Mouse (Mus musculus): Measurements from ENCODE around the gene Nfatc2. TPM values are rescaled to one million over a fixed set of nuclear protein-coding genes. Genes with fewer than 3 reads are reported as not detected.

Gene Nfatc2
- total RNA-seq, 1 experiment from 2014 or later: 6.8 TPM

- ATAC-seq (ENCODE audit: extremely low read depth, insufficient number of reproducible peaks, low FRiP score, poor library complexity, severe bottlenecking): no peak
These were observed 11.8 kb upstream of the Nfatc2 start for GRCm38 (mm10) chr2:168613092-168613880.

DNA sequence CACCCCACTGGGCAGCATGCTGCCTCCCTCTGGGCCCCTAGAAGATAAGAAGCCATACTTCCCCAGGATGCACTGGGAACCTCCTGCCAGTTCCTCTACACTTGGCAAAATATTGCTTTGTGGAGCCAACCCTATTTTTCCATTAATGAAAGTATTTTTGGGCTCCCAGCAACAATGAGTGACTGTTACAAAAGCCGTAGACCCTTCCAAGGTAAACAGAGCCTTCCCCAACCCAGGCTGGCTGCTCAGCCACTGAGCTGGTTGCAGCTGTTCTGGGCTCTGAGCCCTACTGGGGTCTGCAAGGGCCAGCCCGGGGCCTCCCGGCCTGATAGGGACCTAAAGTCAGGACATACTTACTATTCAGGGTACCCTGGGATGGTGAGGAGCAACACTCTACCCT, 9.5 kb upstream of the Nfatc2 start:
- no peak for ATAC-seq (ENCODE audit: extremely low read depth, insufficient number of reproducible peaks, low FRiP score, poor library complexity, severe bottlenecking)

DNA sequence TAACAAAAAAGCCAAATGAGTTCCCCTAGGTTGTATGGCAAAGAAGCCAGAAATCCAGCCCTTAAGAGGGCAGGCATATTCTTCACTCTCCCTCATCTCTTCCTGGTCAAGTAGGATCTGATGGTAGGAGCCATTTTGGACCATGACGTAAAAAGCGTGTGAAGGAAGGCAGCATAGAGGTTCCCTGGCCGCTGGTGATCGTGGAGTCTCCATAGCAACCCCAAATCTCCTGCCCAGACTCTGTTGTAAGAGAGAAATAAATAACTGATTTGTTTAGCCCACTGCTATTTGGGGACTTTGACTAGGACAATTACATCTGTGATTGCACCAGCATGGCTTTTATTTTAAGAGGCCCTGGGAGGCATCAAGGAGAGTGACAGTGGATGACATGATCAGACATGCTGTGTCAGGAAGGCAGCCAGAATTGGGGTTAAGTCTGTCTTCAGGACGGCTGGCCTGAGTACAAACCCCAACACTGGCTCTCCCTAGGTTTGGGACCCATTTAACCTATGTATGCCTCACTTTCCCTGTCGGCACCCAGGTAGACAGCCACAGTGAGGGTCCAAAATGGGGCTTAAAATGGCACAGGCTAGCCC, 8.3 kb upstream of the Nfatc2 start:
- no peak for ATAC-seq (ENCODE audit: extremely low read depth, insufficient number of reproducible peaks, low FRiP score, poor library complexity, severe bottlenecking)

DNA sequence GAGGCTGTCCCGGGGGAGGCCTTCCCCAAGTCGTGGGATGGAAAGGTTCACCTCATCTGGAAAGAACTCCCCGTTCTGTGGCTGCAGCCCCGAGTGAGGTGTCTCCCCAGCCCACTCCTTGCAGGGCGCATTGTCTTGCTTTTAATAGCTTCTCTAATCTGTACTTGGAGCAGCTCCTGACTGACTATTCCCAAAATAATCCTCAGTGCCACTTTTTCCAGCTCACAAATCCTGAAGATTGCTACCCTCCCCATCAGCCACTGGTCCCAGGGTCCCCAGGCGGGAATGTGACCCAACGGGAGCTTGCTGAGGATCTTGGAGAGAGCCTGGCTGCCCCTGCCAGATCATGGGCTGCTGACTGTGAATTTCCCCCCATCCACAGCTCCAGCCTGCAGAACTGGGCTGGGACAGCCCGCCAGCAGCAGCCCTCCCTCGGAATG, 6.7 kb upstream of the Nfatc2 start:
- no peak for ATAC-seq (ENCODE audit: extremely low read depth, insufficient number of reproducible peaks, low FRiP score, poor library complexity, severe bottlenecking)

DNA sequence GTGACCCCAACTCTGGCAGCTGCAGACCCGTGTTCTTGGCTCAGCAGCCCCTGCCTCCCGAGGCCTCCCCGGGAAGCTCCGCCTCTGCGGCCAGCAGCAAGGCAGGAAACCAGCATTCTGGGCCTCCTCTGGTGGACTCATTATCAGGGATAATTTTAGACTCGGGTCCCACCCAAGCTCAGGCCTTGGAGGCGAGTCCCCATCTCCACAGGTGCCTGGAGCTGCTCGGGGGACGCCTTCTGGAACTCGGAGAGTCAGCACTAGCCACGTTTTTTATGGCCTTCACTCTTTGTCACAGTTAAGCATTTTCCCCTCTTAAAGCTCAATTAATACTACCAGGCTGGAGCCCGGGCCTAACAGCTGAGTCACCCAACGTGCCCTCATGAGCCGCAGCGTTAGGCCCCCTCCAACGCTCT, 3.2 kb upstream of the Nfatc2 start:
- no peak for ATAC-seq (ENCODE audit: extremely low read depth, insufficient number of reproducible peaks, low FRiP score, poor library complexity, severe bottlenecking)

- ATAC-seq (ENCODE audit: extremely low read depth, insufficient number of reproducible peaks, low FRiP score, poor library complexity, severe bottlenecking): no peak
These were observed 907 bp upstream of the Nfatc2 start for GRCm38 (mm10) chr2:168602387-168602741.

DNA sequence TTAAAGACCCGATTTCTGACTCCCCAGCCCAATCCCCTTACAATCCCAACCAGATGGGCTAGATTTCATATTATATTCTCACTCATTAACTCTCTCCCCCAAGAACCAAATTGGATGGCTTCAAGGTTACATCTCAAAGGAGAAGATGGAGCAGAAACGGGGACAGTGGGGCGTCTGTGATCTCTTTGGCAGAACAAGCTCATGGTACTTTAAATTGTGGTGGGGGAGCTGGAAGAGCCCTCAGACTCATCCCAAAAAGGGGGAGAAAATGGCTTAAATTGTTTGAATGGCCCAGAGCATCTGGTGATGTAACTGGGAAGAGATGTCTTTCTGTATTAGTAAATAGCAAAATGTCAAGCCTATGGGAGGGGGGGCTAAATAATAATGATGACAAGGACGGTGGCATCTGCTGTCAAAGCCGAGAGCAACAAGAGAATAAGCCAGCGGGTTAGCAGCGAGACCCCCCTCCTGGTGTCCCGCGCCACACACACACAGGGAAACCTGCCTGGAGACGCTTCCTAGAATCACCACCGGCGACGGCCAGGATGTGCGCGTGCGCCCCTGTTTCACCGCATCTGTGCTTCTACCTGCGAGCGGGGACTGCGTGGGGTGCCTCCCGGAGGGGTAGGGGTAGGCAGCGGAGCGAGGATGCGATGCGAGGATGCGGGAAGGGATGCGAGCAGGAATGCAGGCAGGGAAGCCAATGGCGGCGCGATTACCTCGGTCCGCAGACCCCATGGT, 537 bp downstream of the Nfatc2 start:
- ATAC-seq (ENCODE audit: extremely low read depth, insufficient number of reproducible peaks, low FRiP score, poor library complexity, severe bottlenecking): no peak

GRCm38 (mm10) chr2:168595693-168596092, 5.8 kb downstream of the Nfatc2 start:
- no peak for ATAC-seq (ENCODE audit: extremely low read depth, insufficient number of reproducible peaks, low FRiP score, poor library complexity, severe bottlenecking)

- no peak for ATAC-seq (ENCODE audit: extremely low read depth, insufficient number of reproducible peaks, low FRiP score, poor library complexity, severe bottlenecking)
These were observed 7.8 kb downstream of the Nfatc2 start for GRCm38 (mm10) chr2:168593676-168594075.

DNA sequence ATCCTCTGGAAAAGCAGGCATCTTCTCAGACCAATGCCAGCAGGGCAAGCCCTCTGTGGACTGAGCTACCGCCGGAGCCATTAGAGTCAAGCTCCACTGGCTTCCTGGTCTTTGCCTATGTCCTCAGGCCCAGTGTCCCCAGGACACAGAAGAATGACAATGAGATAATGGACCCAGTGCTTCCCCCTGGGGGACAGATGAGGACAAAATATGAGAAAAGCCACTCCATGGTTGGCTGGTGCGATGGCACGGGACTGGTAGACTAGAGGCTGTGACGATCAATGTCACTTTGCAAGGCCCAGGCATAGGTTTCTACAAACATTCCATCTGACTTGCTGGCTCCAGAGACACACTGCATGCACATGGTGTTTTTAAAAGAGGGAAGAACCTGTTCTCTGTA, 8.5 kb downstream of the Nfatc2 start:
- ATAC-seq (ENCODE audit: extremely low read depth, insufficient number of reproducible peaks, low FRiP score, poor library complexity, severe bottlenecking): no peak

- ATAC-seq (ENCODE audit: extremely low read depth, insufficient number of reproducible peaks, low FRiP score, poor library complexity, severe bottlenecking): no peak
These were observed 10.4 kb downstream of the Nfatc2 start for GRCm38 (mm10) chr2:168591076-168591475.

DNA sequence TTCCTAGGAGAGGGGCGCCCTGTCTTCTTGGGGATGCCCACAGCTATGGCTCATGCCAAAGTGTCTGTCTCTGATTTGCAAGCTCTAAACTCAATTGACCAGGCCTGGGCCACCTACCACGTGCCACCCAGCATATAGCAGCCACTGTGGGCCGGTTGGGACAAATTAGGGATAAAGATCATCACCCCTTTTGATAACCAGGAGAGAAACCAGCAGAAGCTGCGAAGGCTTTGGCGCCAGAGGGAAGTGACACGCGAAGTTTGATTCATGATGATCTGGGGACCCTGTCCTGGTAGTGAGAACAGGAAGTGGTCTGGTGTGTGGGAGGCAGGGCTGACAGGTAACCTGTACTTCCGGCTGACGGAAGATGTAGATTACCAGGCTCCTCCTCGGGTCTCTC, 10.9 kb downstream of the Nfatc2 start:
- peak; percentile 70 for ATAC-seq (ENCODE audit: extremely low read depth, insufficient number of reproducible peaks, low FRiP score, poor library complexity, severe bottlenecking)

- ATAC-seq (ENCODE audit: extremely low read depth, insufficient number of reproducible peaks, low FRiP score, poor library complexity, severe bottlenecking): peak; percentile 58
These were observed 11.3 kb downstream of the Nfatc2 start for GRCm38 (mm10) chr2:168590168-168590551.

DNA sequence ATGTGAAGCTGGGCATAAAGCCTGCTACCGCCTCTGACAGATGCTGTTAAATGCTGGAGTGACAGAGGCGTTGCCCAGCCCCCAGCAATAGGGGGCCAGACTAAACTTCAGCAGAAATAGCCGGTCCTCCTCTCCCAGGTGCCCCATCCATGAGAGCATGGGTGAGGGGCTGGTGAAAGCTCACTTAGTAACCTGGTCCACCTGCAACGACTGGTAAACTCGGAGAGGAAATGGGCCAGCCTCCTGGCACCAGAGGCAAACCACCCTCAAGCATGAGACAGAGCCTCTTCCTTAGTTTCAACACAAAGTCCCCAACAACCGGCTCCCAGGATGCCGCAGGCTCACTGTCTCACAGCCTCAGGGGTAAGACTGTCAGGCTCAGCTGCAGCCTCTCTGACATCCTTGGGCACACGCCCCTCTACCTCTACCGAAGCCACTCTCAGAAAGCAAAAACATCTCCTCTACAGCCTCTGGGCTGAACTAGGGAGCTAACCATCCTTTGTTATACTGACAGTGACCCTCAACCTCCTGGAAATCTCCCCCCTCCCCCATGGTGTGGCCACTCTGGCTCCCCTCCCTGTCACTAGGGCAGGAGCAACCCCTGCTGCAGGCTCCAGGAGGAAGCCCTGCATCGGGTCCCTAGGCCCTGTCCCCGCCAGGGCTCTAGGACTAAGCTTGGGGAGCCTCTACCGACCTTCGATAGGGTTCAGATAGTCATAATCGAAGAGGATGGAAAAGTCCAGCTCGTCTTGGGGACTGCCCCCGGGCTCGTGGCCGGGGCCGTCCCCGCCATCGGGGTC, 11.9 kb downstream of the Nfatc2 start:
- no peak for ATAC-seq (ENCODE audit: extremely low read depth, insufficient number of reproducible peaks, low FRiP score, poor library complexity, severe bottlenecking)

- no peak for ATAC-seq (ENCODE audit: extremely low read depth, insufficient number of reproducible peaks, low FRiP score, poor library complexity, severe bottlenecking)
These were observed 12.7 kb downstream of the Nfatc2 start for GRCm38 (mm10) chr2:168588591-168589367.

DNA sequence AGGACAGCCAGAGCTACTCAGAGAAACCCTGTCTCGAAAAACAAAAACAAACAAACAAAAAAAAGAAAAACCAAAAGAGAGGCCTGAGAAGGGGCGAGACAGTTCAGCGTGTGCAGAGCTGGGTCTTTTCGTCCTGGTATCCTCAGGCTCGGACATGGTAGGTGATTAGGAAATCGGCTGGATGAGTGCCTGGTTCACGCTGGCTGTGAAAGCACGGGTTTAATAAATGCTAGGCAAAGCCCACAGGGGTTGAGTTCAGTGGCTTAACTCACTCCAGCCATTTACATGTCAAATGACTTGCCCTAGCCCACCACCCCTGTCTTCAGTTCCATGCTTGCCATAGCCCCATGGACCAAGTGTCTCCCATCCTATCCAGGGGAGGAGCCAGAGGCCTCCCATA, 14.3 kb downstream of the Nfatc2 start:
- no peak for ATAC-seq (ENCODE audit: extremely low read depth, insufficient number of reproducible peaks, low FRiP score, poor library complexity, severe bottlenecking)

GRCm38 (mm10) chr2:168586512-168586911, 14.9 kb downstream of the Nfatc2 start:
- ATAC-seq (ENCODE audit: extremely low read depth, insufficient number of reproducible peaks, low FRiP score, poor library complexity, severe bottlenecking): no peak

DNA sequence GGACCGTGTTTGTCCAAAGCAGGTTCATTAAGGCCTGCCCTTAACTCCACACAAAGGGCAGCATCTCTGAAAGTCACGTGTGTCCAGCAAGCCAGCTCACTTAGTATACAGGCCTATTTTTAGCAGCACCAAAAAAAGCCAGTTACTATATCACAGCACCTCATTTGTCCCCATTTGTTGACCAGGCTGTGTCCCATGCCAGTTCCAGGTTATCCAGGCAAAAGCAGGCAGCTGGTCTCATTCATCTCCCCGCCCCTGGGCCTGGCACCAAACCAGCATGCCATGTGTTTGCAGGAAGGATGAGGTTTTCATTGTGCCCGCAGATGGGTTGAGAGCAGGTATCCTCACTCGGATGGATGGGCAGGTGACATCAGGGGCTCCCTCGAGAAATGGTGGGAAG, 16.6 kb downstream of the Nfatc2 start:
- ATAC-seq (ENCODE audit: extremely low read depth, insufficient number of reproducible peaks, low FRiP score, poor library complexity, severe bottlenecking): no peak

- no peak for ATAC-seq (ENCODE audit: extremely low read depth, insufficient number of reproducible peaks, low FRiP score, poor library complexity, severe bottlenecking)
These were observed 17.0 kb downstream of the Nfatc2 start for GRCm38 (mm10) chr2:168584408-168584807.
